Mouse (Mus musculus) spleen, adult 12 weeks (tissue): ENCODE data around the gene H2-Ke6.

Experiments
- DNase-seq: peaks from one replicate; pipeline ENCODE4 v3.0.0; 2022; ENCODE audit warnings: low spot score

H2-Ke6 gene

GRCm38 (mm10) chr17:33995651-33996050 is 32.2 kb downstream of the H2-Ke6 start:
- no peak for DNase-seq

DNA sequence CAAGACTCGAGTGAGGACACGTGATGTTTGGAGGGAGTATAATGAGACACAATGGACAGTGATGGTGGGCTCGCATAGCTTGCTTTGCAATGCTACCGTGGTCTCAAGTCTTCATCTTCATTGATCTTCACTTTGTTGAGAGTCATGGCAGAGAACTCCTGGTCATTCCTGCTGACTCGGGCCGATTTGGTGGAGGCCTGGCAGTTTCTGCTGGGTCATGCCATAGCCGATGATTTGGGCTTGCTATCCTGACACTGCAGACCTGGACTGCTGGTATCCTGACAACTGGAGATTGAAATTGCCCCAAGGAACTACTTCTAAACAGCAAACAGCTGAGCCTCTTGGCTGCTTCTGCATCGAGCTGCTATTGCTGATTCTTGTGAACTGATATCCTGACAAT is 32.9 kb downstream of the H2-Ke6 start:
- no peak for DNase-seq

DNA sequence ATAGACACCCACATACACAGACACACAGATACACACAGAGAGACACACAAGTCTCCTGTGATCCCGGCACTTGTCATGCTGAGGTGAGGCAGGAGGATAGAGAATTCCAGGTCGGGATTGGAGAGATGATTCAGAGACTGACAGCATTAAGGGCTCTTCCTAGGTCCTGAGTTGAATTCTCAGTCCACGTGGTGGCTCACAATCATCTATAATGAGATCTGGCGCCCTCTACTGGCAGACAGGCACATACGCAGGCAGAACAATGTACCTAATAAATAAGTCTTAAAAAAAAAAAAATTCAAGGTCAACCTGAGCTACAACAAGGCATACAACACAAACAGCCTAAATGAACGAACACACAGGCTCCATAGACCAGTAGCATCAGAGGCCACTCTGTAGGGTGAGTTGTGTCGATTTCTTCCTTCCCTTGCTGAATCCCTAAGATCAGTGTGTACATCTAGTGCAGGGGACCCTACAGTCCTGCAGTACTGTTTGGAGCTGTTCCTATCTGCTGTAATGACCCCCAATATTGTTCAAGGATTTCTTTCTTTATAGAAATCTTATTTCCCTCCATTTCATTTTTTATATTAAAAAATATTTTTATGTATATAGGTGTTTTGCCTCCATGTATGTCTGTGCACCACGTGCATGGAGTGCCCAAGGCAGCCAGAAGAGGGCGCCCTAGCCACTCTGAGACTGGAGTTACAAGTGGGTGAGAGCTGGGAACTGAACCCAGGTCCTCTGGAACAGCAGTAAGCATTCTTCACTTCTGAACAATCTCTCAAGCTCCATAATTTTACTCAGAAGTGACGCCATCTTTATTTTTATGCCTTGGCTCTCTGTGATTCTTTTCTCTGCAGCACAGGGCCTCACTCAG is 35.8 kb downstream of the H2-Ke6 start:
- peak; percentile 46 for DNase-seq

GRCm38 (mm10) chr17:33982136-33982535 is 45.7 kb downstream of the H2-Ke6 start:
- DNase-seq = peak; percentile 74

DNA sequence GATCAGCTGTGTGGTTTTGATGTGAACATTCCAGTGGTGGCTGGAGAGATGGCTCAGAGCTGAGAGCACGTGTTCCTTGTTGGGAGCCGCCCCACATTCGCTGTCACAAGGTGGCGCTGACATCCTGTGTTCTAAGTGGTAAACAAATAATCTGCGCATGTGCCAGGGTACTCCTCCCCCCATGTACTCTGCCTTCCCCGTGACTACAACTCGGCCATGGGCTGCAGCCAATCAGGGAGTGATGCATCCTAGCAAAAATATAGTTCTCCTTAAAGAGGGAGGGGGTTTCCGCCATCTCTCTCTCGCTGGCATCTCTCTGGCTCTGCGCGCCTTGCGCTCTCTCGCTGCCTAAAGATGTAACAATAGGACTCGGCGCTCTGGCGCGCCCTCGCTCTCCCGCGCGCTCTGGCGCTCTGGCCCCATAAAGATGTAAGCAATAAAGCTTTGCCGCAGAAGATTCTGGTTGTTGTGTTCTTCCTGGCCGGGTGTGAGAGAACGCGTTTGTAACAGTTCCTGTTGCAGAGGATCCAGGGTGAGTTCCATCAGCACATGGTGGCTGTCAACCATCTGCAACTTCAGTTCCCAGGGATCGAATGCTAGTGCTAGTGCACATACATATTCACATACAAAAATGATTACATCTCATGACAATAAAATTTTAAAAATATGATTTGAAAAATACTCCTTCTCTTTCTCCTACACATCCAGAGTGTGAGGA is 46.5 kb downstream of the H2-Ke6 start:
- DNase-seq = peak; percentile 85

DNA sequence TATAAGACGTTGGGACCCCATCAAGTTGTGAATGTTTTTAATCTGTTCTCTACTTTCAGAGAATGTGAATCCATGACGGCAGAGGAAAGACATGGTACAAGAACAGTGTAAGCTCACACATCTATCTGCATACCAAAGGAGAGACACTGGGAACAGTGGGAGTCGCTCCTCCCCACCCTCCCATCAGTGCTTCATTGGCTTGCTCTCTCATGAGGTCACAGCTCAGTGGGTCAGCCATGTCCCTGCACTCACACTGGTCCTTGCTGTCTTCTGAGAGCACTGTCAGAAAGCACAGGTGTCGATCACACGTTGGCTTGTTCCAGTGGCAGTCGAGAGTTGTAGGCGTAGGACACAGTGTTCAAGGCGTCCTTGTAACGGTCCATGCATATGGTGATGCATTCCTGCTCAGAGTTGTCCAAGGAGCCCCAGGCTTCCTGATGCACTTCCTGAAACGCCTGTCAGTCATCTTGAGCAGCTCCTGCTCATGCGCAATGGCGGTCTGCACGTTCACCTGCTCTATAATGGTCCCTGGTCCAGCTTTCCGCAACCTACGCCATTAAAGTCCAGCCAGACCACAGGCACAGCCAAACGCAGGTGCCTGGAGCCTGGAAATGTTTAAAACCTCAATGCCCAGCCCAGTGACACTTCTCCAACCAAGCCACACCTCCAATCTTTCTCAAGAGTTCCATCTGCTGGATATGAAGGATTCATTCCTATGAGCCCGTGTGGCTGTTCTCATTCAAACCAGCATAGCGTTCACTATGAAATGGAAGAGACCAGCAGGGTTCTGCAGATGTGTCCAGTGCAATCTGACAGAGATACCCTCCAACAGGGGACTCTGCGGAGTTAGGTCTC is 47.5 kb downstream of the H2-Ke6 start:
- no peak for DNase-seq

- no peak for DNase-seq
These were observed 48.3 kb downstream of the H2-Ke6 start for GRCm38 (mm10) chr17:33979512-33980050.

GRCm38 (mm10) chr17:33978631-33979031 is 49.2 kb downstream of the H2-Ke6 start:
- DNase-seq = peak; percentile 80

DNA sequence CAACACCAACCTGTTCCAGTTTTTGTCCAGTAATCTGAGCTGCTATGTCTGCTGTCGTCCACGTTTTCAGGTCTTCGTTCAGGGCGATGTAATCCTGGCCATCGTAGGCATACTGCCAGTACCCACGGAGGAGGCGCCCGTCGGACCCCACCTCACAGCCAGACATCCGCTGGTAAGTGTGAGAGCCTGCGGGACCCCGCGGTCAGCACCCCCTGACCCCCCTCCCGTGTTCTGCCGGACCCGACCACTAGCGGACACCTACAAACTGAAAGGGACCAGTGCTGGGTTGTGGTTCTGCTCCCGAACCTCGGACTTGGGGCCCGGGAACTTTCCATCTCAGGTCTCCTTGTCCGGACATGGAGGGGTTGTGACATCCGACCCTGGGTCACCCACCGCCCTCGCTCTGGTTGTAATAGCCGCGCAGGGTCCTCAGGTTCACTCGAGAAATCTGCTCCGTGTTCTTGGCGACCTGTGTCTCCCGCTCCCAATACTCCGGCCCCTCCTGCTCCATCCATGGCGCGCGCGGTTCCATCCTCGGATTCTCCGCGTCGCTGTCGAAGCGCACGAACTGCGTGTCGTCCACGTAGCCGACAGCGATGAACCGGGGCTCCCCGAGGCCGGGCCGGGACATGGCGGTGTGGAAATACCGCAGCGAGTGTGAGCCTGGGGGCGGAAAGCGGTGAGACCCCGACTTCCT is 49.9 kb downstream of the H2-Ke6 start:
- DNase-seq = peak; percentile 17
